Mouse (Mus musculus) kidney, embryonic 15.5 days (tissue): ENCODE data around the gene Vmn1r54. TPM values are rescaled to one million over a fixed set of nuclear protein-coding genes. Genes with fewer than 3 reads are reported as not detected.
"Not testable (repeated sequence)": the region's sequence is repeated elsewhere in the genome, so short reads cannot be mapped to it uniquely, and the experiment has no call there.

Experiments
- ATAC-seq: fragments of 200-750 bp; cut with Nextera tagmentation; replicated peaks from 2 replicates; pipeline ENCODE4 v1.8.0; 2017; ENCODE audit warnings: moderate TSS enrichment; ENCODE audit not compliant: low FRiP score
- H3K27ac ChIP-seq: fragments of 300-500 bp; sonication (generic); 2 replicates; pipeline ENCODE4 v1.5.1; 2015; ENCODE audit warnings: mild to moderate bottlenecking, inconsistent platforms
- H3K27me3 ChIP-seq: fragments of 300-500 bp; sonication (generic); 2 replicates; pipeline ENCODE4 v1.6.1; 2015; ENCODE audit warnings: inconsistent platforms
- H3K36me3 ChIP-seq: fragments of 300-500 bp; sonication (generic); 2 replicates; pipeline ENCODE4 v1.6.1; 2015; ENCODE audit warnings: inconsistent platforms
- H3K4me1 ChIP-seq: fragments of 300-500 bp; sonication (generic); 2 replicates; pipeline ENCODE4 v1.6.1; 2015; ENCODE audit warnings: inconsistent platforms
- H3K4me2 ChIP-seq: fragments of 300-500 bp; sonication (generic); 2 replicates; pipeline ENCODE4 v1.6.1; 2015; ENCODE audit warnings: moderate library complexity, mild to moderate bottlenecking, inconsistent platforms
- H3K4me3 ChIP-seq: fragments of 300-500 bp; sonication (generic); replicated peaks from 2 replicates; pipeline ENCODE4 v1.5.1; 2015; ENCODE audit warnings: mild to moderate bottlenecking, inconsistent platforms
- H3K9ac ChIP-seq: fragments of 300-500 bp; sonication (generic); 2 replicates; pipeline ENCODE4 v1.6.1; 2015; ENCODE audit warnings: mild to moderate bottlenecking, inconsistent platforms
- H3K9me3 ChIP-seq: fragments of 300-500 bp; sonication (generic); replicated peaks from 2 replicates; pipeline ENCODE4 v1.6.1; 2016; ENCODE audit warnings: inconsistent platforms
- WGBS: fragments of 180-500 bp; shearing (Covaris S2); methylation state at CpG from one replicate; pipeline ENCODE4 v1.1.7; 2015; ENCODE audit warnings: mixed read lengths; 5-methylcytosine and 5-hydroxymethylcytosine counted together
- polyA plus RNA-seq: library from polyadenylated mRNA; unstranded; fragments of >200 nt; fragmentation: Nextera tagmentation; extraction: Ambion mirVana; gene quantifications from 2 replicates; pipeline ENCODE4 v1.2.1, GENCODE M21; 2015

The Vmn1r54 gene
- not detected in 2 replicates for polyA plus RNA-seq

DNA sequence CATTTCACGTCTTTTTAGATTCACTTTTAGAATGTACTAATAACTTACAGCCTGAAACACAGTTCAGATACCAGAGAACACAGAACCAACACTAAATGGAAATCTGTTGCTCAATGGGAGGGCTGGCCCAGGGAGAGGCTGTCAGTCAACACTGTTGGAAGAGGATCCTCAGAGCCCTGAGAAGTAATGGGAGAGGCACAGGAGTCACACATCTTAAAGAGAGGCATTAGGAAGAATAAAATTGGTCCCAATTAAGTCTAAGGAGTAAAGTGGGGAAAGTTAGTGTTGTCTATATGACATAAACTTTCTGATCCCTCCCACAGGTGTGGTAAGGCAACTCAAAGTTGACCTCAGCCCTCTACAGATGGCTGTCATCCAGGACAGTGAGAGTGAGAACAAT, at the start of gene Vmn1r54:
TSS of gene Vmn1r54 (plus strand) at position 301 of the 400 bp plus-strand sequence.
- Histone ChIP-seq H3K27ac (no peak within 1 kb of the TSS), H3K9ac (no peak within 1 kb of the TSS), H3K4me1 (no peaks in the 10 kb centered on the region), H3K4me2 (no peak within 1 kb of the TSS), H3K27me3 (no peaks in the 10 kb centered on the region), H3K4me3 (no peak within 1 kb of the TSS), H3K36me3 (no peaks in the 10 kb centered on the region), H3K9me3 (no peaks in the 10 kb centered on the region)
- 81% methylated on average over 1 of the region's 1 CpGs for WGBS
- ATAC-seq: no peak

DNA sequence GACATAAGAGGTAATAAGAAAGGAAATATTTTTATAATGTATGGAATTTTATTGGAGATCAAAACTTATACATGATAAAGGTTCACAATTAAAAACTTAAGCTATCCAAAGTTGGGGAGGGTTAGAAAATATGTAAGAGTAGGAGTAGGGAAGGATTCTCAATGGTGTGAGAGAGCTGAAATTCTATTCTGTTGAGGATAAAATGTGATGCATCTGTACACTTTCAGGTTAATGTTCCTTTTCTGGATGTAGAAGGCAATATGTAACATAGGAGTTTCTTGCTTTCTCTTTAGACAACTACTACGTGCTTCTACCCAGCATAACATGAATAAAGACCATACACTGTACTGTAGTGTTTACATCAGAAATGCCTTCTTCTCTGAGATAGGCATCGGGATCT, 43.6 kb upstream of the Vmn1r54 start, which contains the start of gene V1ra8:
TSS of gene V1ra8 (plus strand) at position 301 of the 400 bp plus-strand sequence.
- WGBS: 92% methylated on average over 2 of the region's 2 CpGs
- H3K9me3 ChIP-seq, H3K36me3 ChIP-seq, H3K4me1 ChIP-seq, H3K4me3 ChIP-seq, H3K9ac ChIP-seq, H3K27ac ChIP-seq, H3K27me3 ChIP-seq, H3K4me2 ChIP-seq, ATAC-seq: not testable (repeated sequence)

DNA sequence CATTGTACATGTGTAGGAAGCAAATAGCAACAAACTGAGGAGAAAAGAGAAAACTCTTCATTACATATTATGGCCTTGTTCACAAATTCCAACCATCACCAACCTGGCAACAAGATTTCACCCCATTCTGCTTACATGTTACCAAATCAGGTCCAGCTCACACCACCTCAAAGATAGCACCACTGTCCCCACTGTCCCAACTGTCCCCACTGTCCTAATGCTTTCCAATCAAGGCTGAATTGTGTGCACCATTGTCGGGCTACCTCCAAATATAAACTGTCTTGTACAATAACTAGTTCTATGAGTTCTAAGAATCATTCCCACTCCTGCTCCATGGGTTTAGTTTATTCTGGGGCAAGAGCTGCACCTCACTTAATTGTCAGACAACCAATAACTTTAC, 21.8 kb upstream of the Vmn1r54 start, which contains the start of gene Vmn1r53:
TSS of gene Vmn1r53 (minus strand) at position 101 of the 400 bp plus-strand sequence.
- no peaks in the 10 kb centered on the region for H3K36me3 ChIP-seq
- H3K4me2 ChIP-seq: no peak within 1 kb of the TSS
- no peak for ATAC-seq
- H3K27ac ChIP-seq: no peak within 1 kb of the TSS
- H3K4me3 ChIP-seq: no peak within 1 kb of the TSS
- H3K9me3 ChIP-seq: no peaks in the 10 kb centered on the region; the same call in 1 of the 2 replicates
- no peaks in the 10 kb centered on the region for H3K27me3 ChIP-seq
- H3K4me1 ChIP-seq: no peaks in the 10 kb centered on the region
- 83% methylated on average over 1 of the region's 1 CpGs for WGBS
- no peak within 1 kb of the TSS for H3K9ac ChIP-seq

DNA sequence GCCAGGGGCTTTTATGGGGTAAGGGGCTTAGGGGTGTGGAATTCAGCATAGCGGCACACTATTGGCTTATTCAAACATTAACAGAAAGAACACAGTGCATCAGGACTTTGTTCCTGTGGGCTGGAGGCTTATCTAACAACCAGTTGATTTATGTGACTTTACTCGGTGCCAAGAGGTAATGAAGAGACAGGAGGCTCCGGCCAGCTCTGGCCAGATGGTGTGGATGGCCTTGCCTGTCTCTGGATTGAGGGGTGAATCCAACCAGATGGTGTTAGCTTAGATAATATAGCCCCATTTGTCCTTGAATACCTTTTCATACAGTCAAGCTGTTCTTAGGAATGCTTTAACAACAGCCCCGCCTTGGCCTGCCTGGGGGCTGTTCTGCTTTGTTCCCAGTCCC, 14.0 kb upstream of the Vmn1r54 start:
- H3K27ac ChIP-seq, H3K36me3 ChIP-seq, H3K4me2 ChIP-seq, H3K27me3 ChIP-seq, H3K9ac ChIP-seq, H3K4me1 ChIP-seq, H3K4me3 ChIP-seq, H3K9me3 ChIP-seq, ATAC-seq: not testable (repeated sequence)
- 82% methylated on average over 4 of the region's 4 CpGs for WGBS

DNA sequence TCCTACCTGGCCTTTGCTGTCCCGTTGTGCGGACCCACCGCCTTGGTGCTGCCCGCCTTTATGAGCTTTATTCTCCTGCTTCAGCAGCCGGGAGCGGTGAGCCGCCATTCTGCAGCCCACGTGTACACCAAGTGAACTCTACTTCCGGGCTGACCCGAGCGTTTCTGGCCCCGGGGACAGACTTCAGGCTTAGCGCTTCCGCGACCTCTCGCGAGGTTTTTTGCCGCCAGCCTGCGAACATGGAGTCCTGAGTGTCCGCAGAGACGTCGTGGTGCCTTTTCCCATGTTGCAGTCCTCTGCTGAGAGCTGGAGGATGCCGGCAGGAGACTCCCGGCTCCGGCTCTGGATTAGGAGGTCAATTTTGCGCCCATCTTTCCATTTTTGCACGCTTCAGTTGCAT, 13.4 kb upstream of the Vmn1r54 start:
- Histone ChIP-seq H3K9ac (no peak overlapping the region), H3K4me3 (no peak overlapping the region), H3K4me2 (no peak overlapping the region), H3K27me3 (no peaks in the 10 kb centered on the region), H3K27ac (no peak overlapping the region), H3K4me1 (no peaks in the 10 kb centered on the region), H3K36me3 (no peaks in the 10 kb centered on the region), H3K9me3 (peaks cover 10% of the 10 kb centered on the region; the same call in 1 of the 2 replicates)
- ATAC-seq: no peak
- WGBS: 65% methylated on average over 27 of the region's 27 CpGs

DNA sequence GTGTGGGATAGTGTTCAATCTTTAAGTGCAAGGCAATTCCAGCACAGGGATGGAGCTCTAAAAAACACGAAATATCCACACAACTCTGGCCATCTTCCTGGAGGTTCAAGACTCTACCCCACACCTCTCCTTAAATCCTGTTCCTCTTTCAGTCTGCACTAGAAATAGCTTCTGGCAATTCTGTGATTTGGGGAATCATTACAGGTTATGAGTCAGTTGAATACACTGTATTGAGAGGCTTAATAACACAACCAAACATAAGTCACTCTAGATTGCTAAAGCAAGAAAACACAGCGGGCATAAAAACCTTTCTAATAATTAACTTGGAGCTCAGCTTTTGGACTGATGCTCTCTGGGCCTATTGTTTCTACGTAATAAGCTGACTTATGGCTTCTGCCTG, 2.1 kb upstream of the Vmn1r54 start:
- no peaks in the 10 kb centered on the region for H3K4me1 ChIP-seq
- 78% methylated on average over 3 of the region's 3 CpGs for WGBS
- H3K27me3 ChIP-seq: no peaks in the 10 kb centered on the region
- no peaks in the 10 kb centered on the region for H3K36me3 ChIP-seq
- no peak for ATAC-seq
- no peak overlapping the region for H3K9ac ChIP-seq
- no peaks in the 10 kb centered on the region for H3K9me3 ChIP-seq
- H3K4me3 ChIP-seq: no peak overlapping the region
- no peak overlapping the region for H3K4me2 ChIP-seq
- H3K27ac ChIP-seq: no peak overlapping the region

DNA sequence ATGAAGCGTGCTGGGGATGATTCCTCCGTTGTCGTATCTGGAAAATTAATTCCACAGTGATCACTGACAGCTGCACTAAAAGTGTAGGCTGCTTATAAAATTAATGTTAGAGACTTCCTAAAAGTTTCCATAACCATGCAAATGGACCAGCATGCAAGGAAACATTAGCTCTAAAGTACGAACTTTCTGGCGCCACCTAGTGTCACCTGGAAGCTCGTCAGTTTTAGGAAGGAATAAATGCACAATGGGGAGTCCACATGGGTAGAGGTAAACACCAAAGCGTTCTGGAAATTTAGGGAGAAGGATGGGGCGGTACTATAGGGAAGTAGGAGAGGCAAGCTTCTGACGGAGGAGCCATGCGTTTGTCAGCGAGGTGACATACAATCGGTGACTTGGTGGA, 42.2 kb downstream of the Vmn1r54 start:
- Histone ChIP-seq H3K27me3 (no peaks in the 10 kb centered on the region), H3K9me3 (peaks cover 2% of the 10 kb centered on the region; the same call in 1 of the 2 replicates), H3K9ac (no peak overlapping the region), H3K36me3 (no peaks in the 10 kb centered on the region), H3K4me2 (no peak overlapping the region), H3K4me1 (no peaks in the 10 kb centered on the region), H3K27ac (no peak overlapping the region), H3K4me3 (no peak overlapping the region)
- 55% methylated on average over 12 of the region's 12 CpGs for WGBS
- no peak for ATAC-seq

DNA sequence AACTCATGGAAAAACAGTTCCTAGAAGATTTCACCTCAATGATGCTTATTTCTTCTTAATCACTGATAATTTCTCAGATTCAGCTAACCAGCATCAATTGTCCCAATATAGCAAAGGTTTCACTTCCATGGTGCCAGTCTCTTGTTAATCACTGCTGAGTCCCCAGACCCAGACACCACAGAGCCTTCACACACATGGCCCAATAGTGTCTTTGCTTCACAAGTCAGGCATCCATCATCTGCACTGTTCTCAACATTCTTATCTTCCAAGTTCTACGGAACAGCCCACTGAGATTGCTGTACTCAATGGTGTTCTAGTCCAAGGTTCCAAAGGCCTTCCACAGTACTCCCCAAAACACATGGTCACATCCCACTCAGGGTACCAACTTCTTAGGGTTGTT, 54.8 kb downstream of the Vmn1r54 start, which contains the start of gene BC048671:
TSS of gene BC048671 (plus strand) at position 301 of the 400 bp plus-strand sequence.
- H3K27ac ChIP-seq: no peak within 1 kb of the TSS
- ATAC-seq: no peak
- whole genome bisulfite sequencing: 85% methylated on average over 1 of the region's 1 CpGs
- H3K9me3 ChIP-seq: no peaks in the 10 kb centered on the region
- H3K4me3 ChIP-seq: no peak within 1 kb of the TSS
- H3K4me2 ChIP-seq: no peak within 1 kb of the TSS
- no peak within 1 kb of the TSS for H3K9ac ChIP-seq
- no peaks in the 10 kb centered on the region for H3K27me3 ChIP-seq
- H3K4me1 ChIP-seq: no peaks in the 10 kb centered on the region
- H3K36me3 ChIP-seq: no peaks in the 10 kb centered on the region

DNA sequence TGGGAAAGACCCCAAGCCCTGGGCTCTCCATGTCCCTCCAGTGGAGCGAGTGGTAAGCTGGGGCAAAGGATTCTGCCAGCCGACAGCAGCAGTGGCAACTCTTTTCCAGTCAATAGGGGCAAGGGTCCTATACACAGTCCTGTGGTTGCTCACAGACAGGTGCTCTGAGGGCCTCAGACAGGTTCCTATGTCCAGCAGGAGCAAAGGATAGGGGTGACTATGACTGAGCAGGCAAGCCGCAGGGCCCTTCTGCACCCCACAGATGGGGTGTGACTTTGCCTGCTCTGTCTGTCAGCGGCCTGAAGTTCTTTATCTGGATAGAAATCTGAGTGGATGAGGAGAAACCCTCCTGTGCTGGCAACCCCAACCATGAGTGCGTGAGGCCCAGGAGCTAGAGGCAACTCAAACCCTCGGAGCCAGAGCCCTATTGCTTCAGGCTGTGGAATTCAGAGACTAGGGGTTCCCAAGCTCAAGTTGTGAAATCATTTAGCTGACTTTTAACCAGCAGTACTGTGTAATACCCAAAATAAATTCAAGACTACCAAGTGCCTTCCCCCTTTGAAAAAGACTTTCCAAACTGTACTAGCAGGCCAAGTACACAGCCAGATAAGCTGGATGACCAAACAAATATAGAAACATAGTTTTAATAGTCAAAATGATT, 60.3 kb downstream of the Vmn1r54 start:
- no peak overlapping the region for H3K27ac ChIP-seq
- WGBS: 84% methylated on average over 6 of the region's 6 CpGs
- H3K4me2 ChIP-seq: no peak overlapping the region
- 0 out of 2 replicates have a peak, but pooled peaks cover 4% of the 10 kb centered on the region for H3K9me3 ChIP-seq
- H3K36me3 ChIP-seq: no peaks in the 10 kb centered on the region
- no peak overlapping the region for H3K9ac ChIP-seq
- H3K27me3 ChIP-seq: no peaks in the 10 kb centered on the region
- no peaks in the 10 kb centered on the region for H3K4me1 ChIP-seq
- ATAC-seq: no peak
- no peak overlapping the region for H3K4me3 ChIP-seq

DNA sequence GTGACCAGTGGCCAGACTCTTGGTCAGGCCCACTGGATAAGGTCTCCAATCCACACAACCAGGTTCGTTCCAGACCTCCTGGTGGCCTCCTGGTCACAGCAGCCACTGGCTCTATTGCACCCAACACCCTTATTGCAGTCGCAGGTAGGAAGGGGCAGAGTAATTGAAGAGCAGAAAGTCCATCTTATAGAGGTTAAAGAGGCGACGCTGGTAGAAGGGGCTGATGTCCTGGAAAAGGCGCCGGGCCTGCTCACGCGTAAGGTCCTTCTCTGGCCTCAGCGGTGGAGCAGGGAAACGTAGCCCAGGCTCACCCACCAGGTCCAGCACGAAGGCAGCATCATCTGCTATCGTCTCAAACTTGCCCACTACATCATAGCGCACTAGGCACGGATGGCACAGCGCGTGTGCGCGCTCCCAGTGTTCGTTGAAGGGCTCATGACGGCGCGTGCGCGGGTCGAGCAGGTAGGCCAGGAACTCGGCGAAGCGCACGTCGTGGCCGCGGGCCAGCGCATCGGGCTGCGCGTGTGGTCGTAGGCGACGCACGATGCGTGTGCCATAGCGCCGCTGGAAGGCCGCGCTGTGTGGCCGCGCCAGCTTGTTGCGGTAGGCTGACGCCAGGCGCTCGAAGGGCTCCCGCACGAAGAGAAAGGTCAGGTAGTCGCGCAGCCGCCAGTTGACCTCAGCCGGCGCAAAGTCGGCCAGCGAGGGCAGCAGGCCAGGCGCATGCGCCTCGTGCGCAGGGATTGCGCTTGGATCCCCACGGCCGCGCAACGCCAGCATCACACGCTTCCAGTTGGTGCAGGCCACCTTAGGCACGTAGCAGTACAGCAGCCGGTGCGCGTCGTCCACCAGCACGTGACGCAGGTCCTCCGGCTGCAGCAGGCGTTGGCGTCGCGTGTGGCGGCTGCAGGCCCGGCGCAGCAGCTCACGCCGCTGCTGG, 63.0 kb downstream of the Vmn1r54 start:
- H3K27me3 ChIP-seq: no peaks in the 10 kb centered on the region
- 0 out of 2 replicates have a peak, but pooled peaks cover 4% of the 10 kb centered on the region for H3K9me3 ChIP-seq
- no peak overlapping the region for H3K27ac ChIP-seq
- no peak overlapping the region for H3K4me2 ChIP-seq
- no peak overlapping the region for H3K4me3 ChIP-seq
- 89% methylated on average over 87 of the region's 87 CpGs for WGBS
- H3K36me3 ChIP-seq: no peaks in the 10 kb centered on the region
- no peak overlapping the region for H3K9ac ChIP-seq
- no peak for ATAC-seq
- H3K4me1 ChIP-seq: no peaks in the 10 kb centered on the region

DNA sequence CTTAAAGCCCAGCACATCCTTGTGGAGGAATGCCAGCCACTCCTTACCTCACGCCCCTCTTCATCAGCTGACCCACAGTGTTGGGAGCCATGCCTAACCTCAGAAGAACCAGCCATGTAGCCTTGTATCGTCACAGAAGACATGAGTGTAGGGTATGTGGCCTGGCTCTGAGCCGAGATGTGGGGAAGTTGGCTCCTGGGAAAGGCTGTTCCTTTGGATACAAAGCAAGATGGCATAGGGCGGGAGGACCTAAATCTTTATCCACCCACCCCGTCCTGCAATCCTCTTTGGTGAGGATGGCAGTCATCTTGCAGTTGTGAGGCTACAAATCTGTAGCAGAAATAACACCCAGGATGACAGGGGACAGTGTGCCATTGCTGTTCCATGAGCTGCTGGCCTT, 69.9 kb downstream of the Vmn1r54 start:
- H3K4me3 ChIP-seq: no peak overlapping the region
- no peak overlapping the region for H3K4me2 ChIP-seq
- H3K9ac ChIP-seq: no peak overlapping the region
- ATAC-seq: no peak
- no peak overlapping the region for H3K27ac ChIP-seq
- no peaks in the 10 kb centered on the region for H3K36me3 ChIP-seq
- no peaks in the 10 kb centered on the region for H3K9me3 ChIP-seq
- H3K4me1 ChIP-seq: peaks cover 12% of the 10 kb centered on the region; the same call in 1 of the 2 replicates
- no peaks in the 10 kb centered on the region for H3K27me3 ChIP-seq
- WGBS: 92% methylated on average over 5 of the region's 5 CpGs
